ENCODE assay signal across 8 mouse cellular contexts in genomic region chr4:107367567-107368314, GRCm38 (mm10). TPM values are rescaled to one million over a fixed set of nuclear protein-coding genes. Genes with fewer than 3 reads are reported as not detected.
DNase-seq lines count a peak whose midpoint lies in the region; ATAC-seq lines count a peak whose summit lies in the region.

Ndc1 (plus strand) TSS chr4:107367784.

- H3K9ac ChIP-seq in hindbrain, embryonic 16.5 days (ENCODE audit: low read depth, low read length) = peak within 1 kb of the TSS; percentile 82

- ATAC-seq in hindbrain, embryonic 16.5 days = peak; percentile 99

- no peaks in the 10 kb centered on the region for H3K9me3 ChIP-seq in hindbrain, embryonic 16.5 days (ENCODE audit: control insufficient read depth, low read length)

- H3K27me3 ChIP-seq in hindbrain, embryonic 16.5 days (replicated peaks; ENCODE audit: control insufficient read depth, insufficient read depth, low read length) = no peaks in the 10 kb centered on the region

- H3K4me3 ChIP-seq in hindbrain, embryonic 16.5 days (ENCODE audit: low read length) = peak within 1 kb of the TSS; percentile 86
- peak within 1 kb of the TSS; percentile 81 for H3K4me3 ChIP-seq in macrophage (ENCODE audit: inconsistent target)

- H3K36me3 ChIP-seq in hindbrain, embryonic 16.5 days (ENCODE audit: control insufficient read depth, insufficient read depth, low read length) = no peaks in the 10 kb centered on the region
- no peaks in the 10 kb centered on the region for H3K36me3 ChIP-seq in macrophage (ENCODE audit: inconsistent target)

- under 1% methylated on average over 51 of the region's 51 CpGs for WGBS in hindbrain, embryonic 16.5 days
- under 1% methylated on average over 51 of the region's 51 CpGs for WGBS in macrophage (ENCODE audit: missing documents)

- peak within 1 kb of the TSS; percentile 94 for H3K27ac ChIP-seq in hindbrain, embryonic 16.5 days (ENCODE audit: low read depth, low read length)
- peak within 1 kb of the TSS; percentile 92 for H3K27ac ChIP-seq in macrophage

- peaks cover 20% of the 10 kb centered on the region for H3K79me2 ChIP-seq in macrophage (ENCODE audit: inconsistent target)

- H3K4me1 ChIP-seq in hindbrain, embryonic 16.5 days (ENCODE audit: control insufficient read depth, insufficient read depth, low read depth, low read length) = peaks cover 7% of the 10 kb centered on the region

- H3K4me2 ChIP-seq in hindbrain, embryonic 16.5 days (ENCODE audit: low read length) = peak within 1 kb of the TSS; percentile 87

- DNase-seq in T-cell, adult 2 months (ENCODE audit: low spot score) = peak; percentile 86
- DNase-seq in cerebellum, postnatal 36 days = peak; percentile 74 to 81
- DNase-seq in gastrocnemius, adult 18-20 months (ENCODE audit: low spot score) = peak; percentile 89
- DNase-seq in left cerebral cortex, adult 18-20 months (ENCODE audit: low spot score in 2 of 2) = peak; percentile 74 to 85
- DNase-seq in right cerebral cortex, adult 18-20 months = peak; percentile 88
- peak; percentile 25 for DNase-seq in urinary bladder, postnatal 10 days (ENCODE audit: low spot score)

RNA-seq across cellular contexts. Expression of gene Ndc1, which starts in this region (rescaled TPM):
- 1 to 10 TPM; 5.7 to 6.8 TPM for total RNA-seq in gastrocnemius, adult 18-20 months (2021)
- 18.2 and 21.1 TPM in 2 replicates for polyA plus RNA-seq in hindbrain, embryonic 16.5 days (2015; fragmentation: Nextera tagmentation; extraction: Ambion mirVana)
- total RNA-seq in left cerebral cortex, adult 18-20 months (2021) = 10 to 100 TPM in 1 of 2 experiments, 1 to 10 TPM in 1; 9.7 to 11.6 TPM
- 1 to 10 TPM; 1.2 to 5.7 (median 3.1) TPM for total RNA-seq in macrophage (2018; cell fraction: chromatin; rRNA removed)
- 1 to 10 TPM; 4.3 to 7.9 (median 5.9) TPM for total RNA-seq in macrophage (2018; cell fraction: cytosol; rRNA removed)
- 10 to 100 TPM in 2 of 26 experiments, 1 to 10 TPM in 24; 1.3 to 24.4 (median 4.3) TPM for total RNA-seq in macrophage (2018; cell fraction: nucleus; rRNA removed)
- 2.8 to 17.6 TPM (median 9.3 TPM) in 3 replicates for polyA plus RNA-seq in macrophage (2018)

Comparison
In these comparisons a context has a peak if more than half of its experiments do, and no peak if none do; other contexts are left out.
1. Peak in every context shown above with its lines: DNase-seq, ATAC-seq, H3K4me3 ChIP-seq and H3K27ac ChIP-seq.
2. DNase-seq: peak in every context shown above with its lines; median percentile 89 in gastrocnemius, adult 18-20 months; 88 in right cerebral cortex, adult 18-20 months; 86 in T-cell, adult 2 months; 80 in left cerebral cortex, adult 18-20 months; 78 in cerebellum, postnatal 36 days; 25 in urinary bladder, postnatal 10 days.